ENCODE assay signal across 8 mouse cellular contexts in the genomic region with DNA sequence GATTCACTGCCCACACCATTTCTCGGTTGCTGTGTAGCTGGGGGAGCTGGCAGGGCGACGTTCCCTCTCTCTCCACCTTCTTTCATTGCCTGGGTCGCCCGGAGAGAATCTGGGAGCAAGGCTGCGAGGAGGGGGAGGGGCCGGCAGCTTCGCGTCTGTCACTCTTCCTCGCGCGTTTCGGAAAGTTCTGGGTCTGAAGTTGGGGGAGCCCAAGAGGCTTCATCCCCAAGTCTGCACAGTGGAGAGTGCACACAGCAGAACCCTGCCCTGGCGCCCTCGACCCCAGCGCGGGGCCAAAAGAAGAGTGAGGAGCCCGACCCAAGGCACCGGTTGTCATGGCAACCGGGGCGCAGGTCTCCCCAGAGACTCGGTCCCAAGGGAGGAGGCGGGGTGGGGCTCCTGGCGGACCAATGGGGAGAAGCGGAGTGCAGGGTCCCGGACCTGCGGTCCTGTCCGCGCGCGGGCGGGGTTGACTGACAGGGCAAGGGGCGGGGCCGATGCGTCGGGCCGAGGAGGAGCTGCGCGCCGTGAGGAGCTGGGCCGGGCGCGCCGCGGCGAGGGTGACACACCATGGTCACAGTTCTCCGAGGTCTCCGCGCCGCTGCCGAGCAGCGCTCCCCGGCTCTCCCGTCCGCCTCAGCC. TPM values are rescaled to one million over a fixed set of nuclear protein-coding genes. Genes with fewer than 3 reads are reported as not detected.
DNase-seq lines count a peak whose midpoint lies in the region; ATAC-seq and TF ChIP-seq lines count a peak whose summit lies in the region.

A gene (plus strand): TSS at position 515 of the 642 bp plus-strand sequence.

- peak; percentile 97 for DNase-seq in ES-CJ7 (ENCODE audit: low read depth, low spot score)
- peak; percentile 72 for DNase-seq in c-Kit-positive CD71-positive TER-119-positive erythroid progenitor cells, embryonic 14.5 days (ENCODE audit: low spot score)
- peak; percentile 93 for DNase-seq in heart, postnatal 0 days (ENCODE audit: low spot score)
- DNase-seq in kidney, postnatal 4 days = peak; percentile 98 to 99
- peak; percentile 98 for DNase-seq in testis, postnatal 10 days (ENCODE audit: low spot score)

- under 1% methylated on average over 52 of the region's 55 CpGs for WGBS in forebrain, embryonic 13.5 days
- WGBS in heart, postnatal 0 days = 0% methylated on average over 48 of the region's 55 CpGs
- WGBS in liver, embryonic 15.5 days (ENCODE audit: insufficient replicate concordance) = under 1% methylated on average over 43 of the region's 55 CpGs
- 1% methylated on average over 40 of the region's 55 CpGs for WGBS in neural tube, embryonic 14.5 days

- H3K9me3 ChIP-seq in forebrain, embryonic 13.5 days (replicated peaks) = no peaks in the 10 kb centered on the region
- no peaks in the 10 kb centered on the region for H3K9me3 ChIP-seq in heart, postnatal 0 days (replicated peaks; ENCODE audit: control insufficient read depth, low read length)
- H3K9me3 ChIP-seq in liver, embryonic 15.5 days (replicated peaks) = no peaks in the 10 kb centered on the region
- no peaks in the 10 kb centered on the region for H3K9me3 ChIP-seq in neural tube, embryonic 14.5 days (ENCODE audit: control insufficient read depth, low read length)

- no peaks in the 10 kb centered on the region for H3K27me3 ChIP-seq in forebrain, embryonic 13.5 days
- H3K27me3 ChIP-seq in heart, postnatal 0 days (ENCODE audit: control insufficient read depth, insufficient read depth, low read length) = peaks cover 14% of the 10 kb centered on the region
- peaks cover 48% of the 10 kb centered on the region for H3K27me3 ChIP-seq in liver, embryonic 15.5 days
- no peaks in the 10 kb centered on the region for H3K27me3 ChIP-seq in neural tube, embryonic 14.5 days (ENCODE audit: control insufficient read depth, insufficient read depth, low read length)

- no peak for TF ChIP-seq CTCF in heart, postnatal 0 days (IDR thresholded peaks at IDR 0.05; ENCODE audit: low read depth)

- H3K4me3 ChIP-seq in forebrain, embryonic 13.5 days = peak within 1 kb of the TSS; percentile 82
- peak within 1 kb of the TSS; percentile 88 for H3K4me3 ChIP-seq in heart, postnatal 0 days (ENCODE audit: low read depth, low read length)
- H3K4me3 ChIP-seq in liver, embryonic 15.5 days (replicated peaks) = peak within 1 kb of the TSS; percentile 63
- H3K4me3 ChIP-seq in neural tube, embryonic 14.5 days (ENCODE audit: low read depth, low read length) = peak within 1 kb of the TSS; percentile 77

- no peak for TF ChIP-seq EP300 in heart, postnatal 0 days (IDR thresholded peaks at IDR 0.05; ENCODE audit: low read depth)

- peak within 1 kb of the TSS; percentile 82 for H3K9ac ChIP-seq in forebrain, embryonic 13.5 days
- peak within 1 kb of the TSS; percentile 82 for H3K9ac ChIP-seq in heart, postnatal 0 days (replicated peaks; ENCODE audit: low read depth, low read length)
- peak within 1 kb of the TSS; percentile 54; the same call in 1 of the 2 replicates for H3K9ac ChIP-seq in liver, embryonic 15.5 days
- peak within 1 kb of the TSS; percentile 78 for H3K9ac ChIP-seq in neural tube, embryonic 14.5 days (replicated peaks; ENCODE audit: low read depth, low read length)

- H3K4me1 ChIP-seq in forebrain, embryonic 13.5 days = peaks cover 32% of the 10 kb centered on the region
- peaks cover 10% of the 10 kb centered on the region for H3K4me1 ChIP-seq in heart, postnatal 0 days (ENCODE audit: control insufficient read depth, insufficient read depth)
- peaks cover 34% of the 10 kb centered on the region for H3K4me1 ChIP-seq in liver, embryonic 15.5 days (replicated peaks)
- peaks cover 9% of the 10 kb centered on the region; the same call in 1 of the 2 replicates for H3K4me1 ChIP-seq in neural tube, embryonic 14.5 days (ENCODE audit: control insufficient read depth, insufficient read depth, low read length)

- H3K27ac ChIP-seq in forebrain, embryonic 13.5 days = peak within 1 kb of the TSS; percentile 74
- peak within 1 kb of the TSS; percentile 85 for H3K27ac ChIP-seq in heart, postnatal 0 days (ENCODE audit: low read depth)
- H3K27ac ChIP-seq in liver, embryonic 15.5 days (replicated peaks) = no peak within 1 kb of the TSS
- H3K27ac ChIP-seq in neural tube, embryonic 14.5 days (ENCODE audit: low read depth, low read length) = peak within 1 kb of the TSS; percentile 62

- H3K36me3 ChIP-seq in forebrain, embryonic 13.5 days (ENCODE audit: poor library complexity, severe bottlenecking) = no peaks in the 10 kb centered on the region
- H3K36me3 ChIP-seq in heart, postnatal 0 days (replicated peaks; ENCODE audit: control insufficient read depth, insufficient read depth, low read length) = no peaks in the 10 kb centered on the region
- no peaks in the 10 kb centered on the region for H3K36me3 ChIP-seq in liver, embryonic 15.5 days (replicated peaks)
- H3K36me3 ChIP-seq in neural tube, embryonic 14.5 days (ENCODE audit: control insufficient read depth, insufficient read depth, low read length) = no peaks in the 10 kb centered on the region

- peak; percentile 98 for ATAC-seq in forebrain, embryonic 13.5 days
- ATAC-seq in heart, postnatal 0 days (ENCODE audit: insufficient read depth, low read depth) = peak; percentile 98
- peak; percentile 96 for ATAC-seq in liver, embryonic 15.5 days (ENCODE audit: insufficient read depth)
- ATAC-seq in neural tube, embryonic 14.5 days (ENCODE audit: low read depth) = peak; percentile 97

- H3K4me2 ChIP-seq in forebrain, embryonic 13.5 days = peak within 1 kb of the TSS; percentile 84
- H3K4me2 ChIP-seq in heart, postnatal 0 days (ENCODE audit: low read depth, low read length) = peak within 1 kb of the TSS; percentile 87
- H3K4me2 ChIP-seq in liver, embryonic 15.5 days = peak within 1 kb of the TSS; percentile 96
- peak within 1 kb of the TSS; percentile 93 for H3K4me2 ChIP-seq in neural tube, embryonic 14.5 days (ENCODE audit: low read depth, low read length)

RNA-seq across cellular contexts. Expression of the gene that starts here (rescaled TPM):
- polyA plus RNA-seq in forebrain, embryonic 13.5 days (2015; fragmentation: Nextera tagmentation; extraction: Ambion mirVana) = 4.9 and 5.2 TPM in 2 replicates
- 14.3 and 15.7 TPM in 2 replicates for total RNA-seq in heart, postnatal 0 days (2014; rRNA removed; ENCODE audit: low replicate concordance)
- 2.3 TPM in 2 replicates for polyA plus RNA-seq in heart, postnatal 0 days (2015; fragmentation: Nextera tagmentation; extraction: Ambion mirVana)
- 0.55 and 0.76 TPM in 2 replicates for polyA plus RNA-seq in liver, embryonic 15.5 days (2015; fragmentation: Nextera tagmentation; extraction: Ambion mirVana)
- polyA plus RNA-seq in neural tube, embryonic 14.5 days (2014; fragmentation: Nextera tagmentation; extraction: Ambion mirVana) = 4.1 and 6.7 TPM in 2 replicates

Comparison
In these comparisons a context has a peak if more than half of its experiments do, and no peak if none do; other contexts are left out.
1. Peak in ATAC-seq, H3K4me3 ChIP-seq, H3K9ac ChIP-seq and H3K4me2 ChIP-seq in liver, embryonic 15.5 days; RNA of the gene not detected or under 1 TPM.